ENCODE assay signal across 37 mouse cellular contexts in the genomic region with DNA sequence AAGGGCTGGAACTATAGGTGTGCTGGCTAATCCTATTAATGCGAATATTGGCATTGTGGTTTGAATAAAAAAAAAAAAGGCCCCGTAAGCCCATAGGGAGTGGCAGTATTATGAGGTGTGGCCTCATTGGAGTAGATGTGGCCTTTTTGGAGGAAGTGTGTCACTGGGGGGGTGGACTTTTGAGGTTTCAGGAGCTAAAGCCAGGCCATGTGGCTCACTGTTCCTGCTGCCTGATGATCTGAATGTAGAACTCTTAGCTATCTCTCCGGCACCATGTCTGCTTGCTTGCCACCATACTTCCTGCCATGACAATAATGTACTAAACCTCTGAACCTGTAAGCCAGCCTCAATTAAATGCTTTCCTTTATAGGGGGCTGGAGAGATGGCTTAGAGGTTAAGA. TPM values are rescaled to one million over a fixed set of nuclear protein-coding genes. Genes with fewer than 3 reads are reported as not detected.
"Had no signal": no experiment of that assay in that cellular context is flagged by ENCODE, and none has a peak within 500 bp of the region (broad histone marks: within the 10 kb centered on the region; RNA-seq: fewer than 3 reads in every experiment).

No protein-coding gene starts in this region.

- H3K27ac ChIP-seq: heart, embryonic 10.5 days; heart, embryonic 13.5 days; heart, embryonic 15.5 days; hindbrain, embryonic 10.5 days; hindbrain, embryonic 12.5 days; hindbrain, embryonic 13.5 days; hindbrain, embryonic 14.5 days; hindbrain, embryonic 15.5 days; hindbrain, postnatal 0 days; intestine, embryonic 15.5 days; kidney, embryonic 15.5 days; kidney, postnatal 0 days; layer of hippocampus, adult 2 months; left cerebral cortex, adult 2 months had no signal

- H3K4me1 ChIP-seq: heart, embryonic 10.5 days; heart, embryonic 12.5 days; heart, embryonic 13.5 days; heart, embryonic 15.5 days; hindbrain, embryonic 10.5 days; hindbrain, embryonic 12.5 days; hindbrain, embryonic 13.5 days; hindbrain, embryonic 15.5 days; intestine, embryonic 15.5 days; kidney, embryonic 15.5 days had no signal

- H3K4me3 ChIP-seq: heart, embryonic 10.5 days; heart, embryonic 12.5 days; heart, embryonic 13.5 days; heart, embryonic 15.5 days; hindbrain, embryonic 10.5 days; hindbrain, embryonic 12.5 days; hindbrain, embryonic 13.5 days; hindbrain, embryonic 15.5 days; intestine, embryonic 15.5 days; kidney, embryonic 15.5 days; layer of hippocampus, adult 2 months; left cerebral cortex, adult 2 months had no signal

- H3K9me3 ChIP-seq: heart, embryonic 10.5 days; heart, embryonic 12.5 days; heart, embryonic 13.5 days; heart, embryonic 15.5 days; hindbrain, embryonic 10.5 days; hindbrain, embryonic 12.5 days; hindbrain, embryonic 13.5 days; hindbrain, embryonic 15.5 days; intestine, embryonic 15.5 days; kidney, embryonic 15.5 days had no signal

- H3K4me2 ChIP-seq: heart, embryonic 11.5 days; heart, embryonic 12.5 days; heart, embryonic 13.5 days; heart, embryonic 15.5 days; hindbrain, embryonic 12.5 days; hindbrain, embryonic 13.5 days; hindbrain, embryonic 14.5 days; hindbrain, embryonic 15.5 days; intestine, embryonic 15.5 days; kidney, embryonic 15.5 days had no signal

- H3K27me3 ChIP-seq: heart, embryonic 12.5 days; heart, embryonic 13.5 days; heart, embryonic 15.5 days; hindbrain, embryonic 12.5 days; hindbrain, embryonic 13.5 days; hindbrain, embryonic 15.5 days; intestine, embryonic 15.5 days; kidney, embryonic 15.5 days had no signal

- H3K9ac ChIP-seq: heart, embryonic 12.5 days; heart, embryonic 13.5 days; heart, embryonic 15.5 days; hindbrain, embryonic 12.5 days; hindbrain, embryonic 13.5 days; hindbrain, embryonic 14.5 days; hindbrain, embryonic 15.5 days; intestine, embryonic 15.5 days; kidney, embryonic 15.5 days had no signal

- ATAC-seq: hindbrain, embryonic 16.5 days; hindbrain, postnatal 0 days; inflammation-experienced regulatory T-cells, adult 6 months; intestine, embryonic 15.5 days; intestine, embryonic 16.5 days; intestine, postnatal 0 days had no signal

- DNase-seq: heart, postnatal 10 days; heart, postnatal 36 days; heart, postnatal 4 days; kidney, adult 11 months; kidney, adult 18-20 months; kidney, adult 2 months; kidney, adult 8-10 months; kidney, adult 9 months; kidney, postnatal 10 days; kidney, postnatal 14 days; kidney, postnatal 25 days; kidney, postnatal 36 days; kidney, postnatal 4 days; layer of hippocampus, adult 9-11 months; layer of hippocampus, postnatal 36 days had no signal

RNA-seq across cellular contexts. Expression of a gene that starts 55.5 kb away (rescaled TPM):
- total RNA-seq: hematopoietic stem cell, adult 5-6 weeks; hindbrain, postnatal 0 days had no signal
- polyA plus RNA-seq: heart, embryonic 12.5 days; heart, embryonic 14.5 days; hindbrain, embryonic 12.5 days; hindbrain, embryonic 14.5 days; hindbrain, embryonic 16.5 days; inflammation-experienced regulatory T-cells, adult 6 months had no signal
